Mouse (Mus musculus) heart, adult 9 months (tissue): ENCODE measurements around the gene Slc35a3.
"Not testable (repeated sequence)": the region's sequence is repeated elsewhere in the genome, so short reads cannot be mapped to it uniquely, and the experiment has no call there.

ENCODE experiments used
- DNase-seq, 2 experiments: peaks; one replicate each; pipeline ENCODE4 v3.0.0; 2022; ENCODE audit warnings: low spot score in 2 of 2

Slc35a3 gene

GRCm38 (mm10) chr3:116698786-116699185 is 13.8 kb downstream of the Slc35a3 start:
- no peak for DNase-seq

GRCm38 (mm10) chr3:116695666-116695985 is 17.0 kb downstream of the Slc35a3 start:
- no peak for DNase-seq

GRCm38 (mm10) chr3:116694955-116695665 is 17.5 kb downstream of the Slc35a3 start:
- no peak for DNase-seq

- DNase-seq, result no peak
Observed at GRCm38 (mm10) chr3:116694312-116694711, 18.3 kb downstream of the Slc35a3 start.

GRCm38 (mm10) chr3:116681160-116681559 is 31.5 kb downstream of the Slc35a3 start, which contains the start of gene Gm43191:
Gm43191 (minus strand) TSS chr3:116681260.
- no peak for DNase-seq

GRCm38 (mm10) chr3:116664281-116664680 is 48.4 kb downstream of the Slc35a3 start:
- DNase-seq, result not testable (repeated sequence)

GRCm38 (mm10) chr3:116662463-116662863 is 50.2 kb downstream of the Slc35a3 start, which contains the start of gene Mfsd14a:
Mfsd14a (minus strand) TSS chr3:116662677.
- peak; percentile 98 to 99 for DNase-seq

GRCm38 (mm10) chr3:116661870-116662414 is 50.7 kb downstream of the Slc35a3 start:
- DNase-seq, result no peak

- DNase-seq, result no peak
Observed at GRCm38 (mm10) chr3:116661288-116661869, 51.3 kb downstream of the Slc35a3 start.

- no peak for DNase-seq
Observed at GRCm38 (mm10) chr3:116659856-116660430, 52.7 kb downstream of the Slc35a3 start.

GRCm38 (mm10) chr3:116658928-116659565 is 53.6 kb downstream of the Slc35a3 start:
- no peak for DNase-seq

- DNase-seq, result no peak
Observed at GRCm38 (mm10) chr3:116656184-116656965, 56.3 kb downstream of the Slc35a3 start.

GRCm38 (mm10) chr3:116654051-116654450 is 58.6 kb downstream of the Slc35a3 start:
- DNase-seq, result not testable (repeated sequence)

- no peak for DNase-seq
Observed at GRCm38 (mm10) chr3:116653278-116653945, 59.2 kb downstream of the Slc35a3 start.

- no peak for DNase-seq
Observed at GRCm38 (mm10) chr3:116652033-116652446, 60.6 kb downstream of the Slc35a3 start.

GRCm38 (mm10) chr3:116650698-116651097 is 61.9 kb downstream of the Slc35a3 start:
- DNase-seq, result no peak

- DNase-seq, result no peak
Observed at GRCm38 (mm10) chr3:116648805-116649204, 63.8 kb downstream of the Slc35a3 start.

- DNase-seq, result no peak
Observed at GRCm38 (mm10) chr3:116646387-116646786, 66.2 kb downstream of the Slc35a3 start.

GRCm38 (mm10) chr3:116642373-116642772 is 70.3 kb downstream of the Slc35a3 start:
- no peak for DNase-seq

GRCm38 (mm10) chr3:116641811-116642371 is 70.7 kb downstream of the Slc35a3 start:
- no peak for DNase-seq

- DNase-seq, result no peak
Observed at GRCm38 (mm10) chr3:116640024-116640423, 72.6 kb downstream of the Slc35a3 start.
